Mouse (Mus musculus) MEL (cell line): ENCODE measurements around the gene Ephb2.

ENCODE experiments used
- BHLHE40 ChIP-seq: IDR thresholded peaks from 2 replicates; pipeline ENCODE4 v1.6.1; 2012; ENCODE audit warnings: low read depth, mild to moderate bottlenecking, inconsistent platforms, low read length, improper control_type of control experiment, borderline replicate concordance
- ETS1 ChIP-seq: IDR thresholded peaks from 2 replicates; pipeline ENCODE4 v1.6.1; 2012; ENCODE audit warnings: low read depth, mild to moderate bottlenecking, inconsistent platforms, low read length, improper control_type of control experiment, moderate library complexity
- MXI1 ChIP-seq: IDR thresholded peaks from 2 replicates; pipeline ENCODE4 v1.6.1; 2011; ENCODE audit warnings: mild to moderate bottlenecking, low read depth, low read length, improper control_type of control experiment
- NRF1 ChIP-seq: IDR thresholded peaks from 2 replicates; pipeline ENCODE4 v1.6.1; 2014; ENCODE audit warnings: low read depth, mild to moderate bottlenecking, inconsistent platforms, low read length, improper control_type of control experiment, moderate library complexity; ENCODE audit not compliant: poor library complexity, insufficient read depth, severe bottlenecking
- USF1 ChIP-seq: IDR thresholded peaks from 2 replicates; pipeline ENCODE4 v1.6.1; 2014; ENCODE audit warnings: low read depth, mild to moderate bottlenecking, inconsistent platforms, low read length, improper control_type of control experiment, moderate library complexity
- ZC3H11A ChIP-seq: IDR thresholded peaks from 2 replicates; pipeline ENCODE4 v1.6.1; 2012; ENCODE audit warnings: low read depth, mild to moderate bottlenecking, inconsistent platforms, low read length, improper control_type of control experiment
- ZNF384 ChIP-seq: IDR thresholded peaks from 2 replicates; pipeline ENCODE4 v1.6.1; 2012; ENCODE audit warnings: low read depth, mild to moderate bottlenecking, inconsistent platforms, low read length, improper control_type of control experiment

DNA sequence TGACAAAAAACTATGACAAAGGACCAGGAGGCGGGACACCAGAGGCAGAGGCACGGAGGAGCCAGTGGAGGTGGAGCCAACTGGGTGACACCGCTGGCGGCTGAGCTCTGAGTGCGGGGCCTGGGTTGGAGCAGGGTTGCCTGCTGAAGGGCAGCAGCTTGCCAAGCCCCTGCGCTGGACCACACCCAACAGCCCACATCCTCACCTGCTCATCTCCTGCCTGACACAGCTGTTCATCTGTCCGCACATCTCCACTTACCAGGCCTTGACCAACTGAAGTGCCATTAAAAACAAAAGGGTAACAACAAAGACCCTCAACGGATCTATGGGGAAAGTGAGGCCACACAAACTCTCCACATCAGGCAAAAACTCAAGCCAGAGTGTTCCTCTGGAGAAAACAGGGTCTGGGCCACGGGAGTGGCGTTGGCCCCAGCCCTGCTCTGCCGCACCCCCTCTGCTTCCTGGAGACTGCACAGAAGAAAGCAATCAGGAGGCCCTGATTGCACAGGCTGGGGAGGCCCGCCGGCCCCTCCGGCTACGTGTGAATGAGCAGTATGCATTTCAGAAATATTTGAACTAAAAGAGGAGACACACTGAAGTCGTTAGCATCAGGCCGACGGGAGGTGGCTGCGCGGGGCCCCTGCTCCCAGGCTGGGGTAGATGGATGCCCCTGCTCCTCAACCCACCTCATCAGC is 55.4 kb downstream of the Ephb2 start:
- no peak for TF ChIP-seq ETS1
- TF ChIP-seq NRF1, result no peak
- TF ChIP-seq BHLHE40, result no peak
- no peak for TF ChIP-seq ZNF384
- no peak for TF ChIP-seq USF1
- TF ChIP-seq ZC3H11A, result no peak
- no peak for TF ChIP-seq MXI1
